Mouse (Mus musculus) myocyte (in vitro differentiated cells): Measurements from ENCODE around the gene Bud31. TPM values are rescaled to one million over a fixed set of nuclear protein-coding genes. Genes with fewer than 3 reads are reported as not detected.
A peak's percentile ranks its signal among the peaks of the same experiment; 100 is the strongest.
"Not testable (repeated sequence)": the region's sequence is repeated elsewhere in the genome, so short reads cannot be mapped to it uniquely, and the experiment has no call there.

Experiments
- H3K27me3 ChIP-seq: one replicate; pipeline ENCODE4 v1.6.1; 2011; ENCODE audit not compliant: control insufficient read depth, insufficient read depth, insufficient read length
- H3K36me3 ChIP-seq: one replicate; pipeline ENCODE4 v1.6.1; 2011; ENCODE audit not compliant: control insufficient read depth, insufficient read depth
- H3K4me2 ChIP-seq: one replicate; pipeline ENCODE4 v1.6.1; 2011; ENCODE audit warnings: low read depth, control low read depth
- H3K4me3 ChIP-seq: one replicate; pipeline ENCODE4 v1.5.1; 2011; ENCODE audit warnings: mild to moderate bottlenecking, control low read depth, moderate library complexity
- H3K79me2 ChIP-seq: one replicate; pipeline ENCODE4 v1.6.1; 2011; ENCODE audit not compliant: control insufficient read depth, insufficient read depth
- H3ac ChIP-seq: one replicate; pipeline ENCODE4 v1.6.1; 2011; ENCODE audit not compliant: control insufficient read depth, insufficient read length
- CEBPB ChIP-seq: IDR thresholded peaks from 2 replicates; pipeline ENCODE4 v1.6.1; 2011; ENCODE audit warnings: mild to moderate bottlenecking, moderate library complexity; ENCODE audit not compliant: poor library complexity, insufficient read depth, severe bottlenecking
- E2F4 ChIP-seq: IDR thresholded peaks from one replicate; pipeline ENCODE4 v1.6.1; 2011; ENCODE audit warnings: mild to moderate bottlenecking, control low read depth, moderate library complexity; ENCODE audit not compliant: insufficient read depth
- MAX ChIP-seq: IDR thresholded peaks from one replicate; pipeline ENCODE4 v1.6.1; 2011; ENCODE audit warnings: low read depth, mild to moderate bottlenecking, control low read depth
- MYOD1 ChIP-seq, 3 experiments: IDR thresholded peaks; one replicate each; pipeline ENCODE4 v1.6.1; 2011; ENCODE audit warnings: control low read depth in 2 of 3, low read depth in 2 of 3, mild to moderate bottlenecking in 2 of 3, moderate library complexity in 1 of 3; ENCODE audit not compliant: insufficient read length in 2 of 3, control insufficient read depth in 1 of 3
- MYOG ChIP-seq, 3 experiments: IDR thresholded peaks; one replicate each; pipeline ENCODE4 v1.6.1; 2011; ENCODE audit warnings: control low read depth in 2 of 3, low read depth in 2 of 3, mild to moderate bottlenecking in 2 of 3; ENCODE audit not compliant: insufficient read length in 2 of 3, control insufficient read depth in 1 of 3, insufficient read depth in 1 of 3
- POLR2A ChIP-seq: IDR thresholded peaks from one replicate; pipeline ENCODE4 v1.6.1; 2011; ENCODE audit warnings: low read depth, mild to moderate bottlenecking, control low read depth, moderate library complexity; ENCODE audit not compliant: insufficient read length
- POLR2AphosphoS2 ChIP-seq: IDR thresholded peaks from one replicate; pipeline ENCODE4 v1.6.1; 2011; ENCODE audit warnings: low read depth, control low read depth; ENCODE audit not compliant: insufficient read length
- REST ChIP-seq: IDR thresholded peaks from one replicate; pipeline ENCODE4 v1.6.1; 2011; ENCODE audit warnings: mild to moderate bottlenecking, control low read depth, moderate library complexity; ENCODE audit not compliant: insufficient read depth, insufficient read length
- SRF ChIP-seq: IDR thresholded peaks from one replicate; pipeline ENCODE4 v1.6.1; 2011; ENCODE audit warnings: low read depth; ENCODE audit not compliant: control insufficient read depth, insufficient read length
- TCF12 ChIP-seq: IDR thresholded peaks from one replicate; pipeline ENCODE4 v1.6.1; 2011; ENCODE audit warnings: mild to moderate bottlenecking, control low read depth; ENCODE audit not compliant: poor library complexity, insufficient read depth, severe bottlenecking
- TCF3 ChIP-seq: IDR thresholded peaks from one replicate; pipeline ENCODE4 v1.6.1; 2011; ENCODE audit warnings: low read depth, control low read depth; ENCODE audit not compliant: insufficient read length
- USF1 ChIP-seq: IDR thresholded peaks from one replicate; pipeline ENCODE4 v1.6.1; 2011; ENCODE audit warnings: low read depth, mild to moderate bottlenecking, control low read depth, moderate library complexity
- polyA plus RNA-seq: library from polyadenylated mRNA; unstranded; fragments of >200 nt; fragmentation: generic; extraction: Trizol; gene quantifications from one replicate; pipeline ENCODE4 v1.2.1, GENCODE M21; 2012; ENCODE audit warnings: missing spikeins

Gene Bud31
- 130 TPM for polyA plus RNA-seq

- peak within 1 kb of the TSS; percentile 94 for H3K4me3 ChIP-seq
- peak within 1 kb of the TSS; percentile 68 for H3ac ChIP-seq
- H3K36me3 ChIP-seq, result peaks cover 33% of the 10 kb centered on the region
- peak within 1 kb of the TSS; percentile 85 for H3K4me2 ChIP-seq
- no peaks in the 10 kb centered on the region for H3K27me3 ChIP-seq
- peaks cover 68% of the 10 kb centered on the region for H3K79me2 ChIP-seq
- TF ChIP-seq TCF12, result no peak
- TF ChIP-seq SRF, result no peak
- TF ChIP-seq POLR2AphosphoS2, result peak; percentile 83
- TF ChIP-seq TCF3, result no peak
- TF ChIP-seq MYOD1 (IDR thresholded peaks at IDR 0.05; ENCODE audit: control insufficient read depth in 1 of 3, insufficient read length in 2 of 3, low read depth in 2 of 3), result no peak
- no peak for TF ChIP-seq E2F4
- TF ChIP-seq POLR2A, result peak; percentile 64
- TF ChIP-seq USF1, result no peak
- TF ChIP-seq MYOG (IDR thresholded peaks at IDR 0.05; ENCODE audit: control insufficient read depth in 1 of 3, insufficient read depth in 1 of 3, insufficient read length in 2 of 3, low read depth in 2 of 3), result no peak
- no peak for TF ChIP-seq REST
- peak; percentile 99 for TF ChIP-seq MAX
- TF ChIP-seq CEBPB, result peak; percentile 94
Observed at GRCm38 (mm10) chr5:145139571-145140519, at the start of gene Bud31, which contains the start of gene Pdap1. Bud31 (plus strand) TSS chr5:145140362. Pdap1 (minus strand) TSS chr5:145140238.

DNA sequence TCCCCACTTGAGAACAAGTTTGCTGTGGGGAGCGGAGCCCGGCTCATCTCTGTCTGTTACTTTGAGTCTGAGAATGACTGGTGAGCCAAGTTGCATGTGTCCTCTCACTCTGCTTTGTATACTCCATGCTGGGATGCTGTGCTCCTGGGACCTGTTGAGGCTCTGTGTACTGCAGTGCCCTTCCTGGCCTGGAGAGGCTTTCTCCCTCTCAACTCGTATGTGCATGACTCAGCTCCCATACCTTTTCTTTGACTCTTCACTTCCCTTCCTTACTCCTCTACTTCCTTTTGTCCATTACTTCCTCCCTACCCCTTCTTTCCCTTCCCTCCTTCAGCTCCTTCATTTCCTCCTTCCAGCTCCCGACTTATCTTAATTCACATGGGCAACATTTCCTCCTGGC, 44.0 kb upstream of the Bud31 start:
- no peaks in the 10 kb centered on the region for H3K27me3 ChIP-seq
- no peaks in the 10 kb centered on the region for H3K79me2 ChIP-seq
- TF ChIP-seq POLR2A (no peak), USF1 (no peak), TCF12 (no peak), POLR2AphosphoS2 (no peak), SRF (no peak), TCF3 (no peak), MAX (no peak), REST (no peak), MYOG (IDR thresholded peaks at IDR 0.05; ENCODE audit: control insufficient read depth in 1 of 3, insufficient read depth in 1 of 3, insufficient read length in 2 of 3, low read depth in 2 of 3) (no peak), E2F4 (no peak), MYOD1 (IDR thresholded peaks at IDR 0.05; ENCODE audit: control insufficient read depth in 1 of 3, insufficient read length in 2 of 3, low read depth in 2 of 3) (no peak), CEBPB (no peak)
- H3K36me3 ChIP-seq, result peaks cover 29% of the 10 kb centered on the region
- H3K4me2 ChIP-seq, result no peak overlapping the region
- H3K4me3 ChIP-seq, result no peak overlapping the region
- no peak overlapping the region for H3ac ChIP-seq

DNA sequence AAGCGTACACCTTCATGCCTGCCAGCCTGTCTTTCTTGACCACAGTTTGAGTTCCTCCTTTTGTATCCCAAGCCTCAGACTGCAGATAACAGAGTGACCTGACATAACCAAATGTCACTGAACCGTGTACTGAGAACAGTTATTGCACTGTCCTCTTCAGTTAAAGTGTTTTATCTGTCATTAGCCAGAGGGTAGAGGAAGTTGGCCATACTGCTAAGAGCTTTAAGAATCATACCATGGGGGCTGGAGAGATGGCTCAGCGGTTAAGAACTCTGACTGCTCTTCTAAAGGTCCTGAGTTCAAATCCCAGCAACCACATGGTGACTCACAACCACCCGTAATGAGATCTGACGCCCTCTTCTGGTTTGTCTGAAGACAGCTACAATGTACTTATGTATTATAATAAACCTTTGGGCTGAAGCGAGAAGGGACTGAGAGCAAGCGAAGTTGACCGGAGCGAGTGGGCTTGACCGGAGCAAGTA, 41.8 kb upstream of the Bud31 start:
- Histone ChIP-seq H3ac (no peak overlapping the region), H3K4me2 (no peak overlapping the region), H3K27me3 (no peaks in the 10 kb centered on the region), H3K36me3 (peaks cover 36% of the 10 kb centered on the region), H3K4me3 (no peak overlapping the region), H3K79me2 (no peaks in the 10 kb centered on the region)
- no peak for TF ChIP-seq REST
- no peak for TF ChIP-seq MYOG (IDR thresholded peaks at IDR 0.05; ENCODE audit: control insufficient read depth in 1 of 3, insufficient read depth in 1 of 3, insufficient read length in 2 of 3, low read depth in 2 of 3)
- TF ChIP-seq POLR2AphosphoS2, result no peak
- no peak for TF ChIP-seq MYOD1 (IDR thresholded peaks at IDR 0.05; ENCODE audit: control insufficient read depth in 1 of 3, insufficient read length in 2 of 3, low read depth in 2 of 3)
- no peak for TF ChIP-seq USF1
- TF ChIP-seq POLR2A, result no peak
- no peak for TF ChIP-seq CEBPB
- TF ChIP-seq TCF12, result no peak
- no peak for TF ChIP-seq MAX
- no peak for TF ChIP-seq TCF3
- TF ChIP-seq SRF, result no peak
- TF ChIP-seq E2F4, result no peak

- no peaks in the 10 kb centered on the region for H3K79me2 ChIP-seq
- no peak overlapping the region for H3ac ChIP-seq
- no peak for TF ChIP-seq USF1
- TF ChIP-seq TCF3, result no peak
- TF ChIP-seq MYOD1 (IDR thresholded peaks at IDR 0.05; ENCODE audit: control insufficient read depth in 1 of 3, insufficient read length in 2 of 3, low read depth in 2 of 3), result no peak
- H3K27me3 ChIP-seq, result no peaks in the 10 kb centered on the region
- H3K4me2 ChIP-seq, result no peak overlapping the region
- no peak overlapping the region for H3K4me3 ChIP-seq
- peaks cover 39% of the 10 kb centered on the region for H3K36me3 ChIP-seq
Observed at GRCm38 (mm10) chr5:145100960-145101359, 39.2 kb upstream of the Bud31 start.

DNA sequence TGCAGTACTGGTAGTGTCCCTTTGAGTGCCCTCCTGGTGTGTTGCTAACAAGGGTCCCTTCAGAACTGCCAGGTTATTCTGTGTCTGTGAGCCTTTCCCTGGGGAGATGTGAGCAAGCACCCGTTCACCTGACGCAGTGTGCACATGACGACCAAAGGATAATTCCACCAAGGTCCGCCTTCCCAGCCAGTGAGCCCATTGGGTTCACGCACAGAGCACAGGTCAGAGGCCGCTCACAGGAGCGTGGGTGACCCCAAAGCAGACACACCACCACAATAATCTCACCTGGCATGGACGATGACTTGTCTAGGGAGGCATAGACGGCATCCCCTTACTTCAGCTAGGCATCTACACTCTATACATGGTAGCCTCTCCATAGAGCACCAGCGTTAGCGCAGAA, 38.7 kb upstream of the Bud31 start:
- H3K79me2 ChIP-seq, H3K4me2 ChIP-seq, H3K4me3 ChIP-seq, H3ac ChIP-seq, H3K27me3 ChIP-seq: not testable (repeated sequence)
- peaks cover 41% of the 10 kb centered on the region for H3K36me3 ChIP-seq
